Mouse (Mus musculus) forelimb bud, embryonic 11.5 days (tissue): ENCODE data around the gene Arid5b.

Source experiments
- DNase-seq: peaks from one replicate; pipeline ENCODE4 v3.0.0-alpha.2; 2012; ENCODE audit warnings: low read depth, low spot score

Arid5b gene

DNA sequence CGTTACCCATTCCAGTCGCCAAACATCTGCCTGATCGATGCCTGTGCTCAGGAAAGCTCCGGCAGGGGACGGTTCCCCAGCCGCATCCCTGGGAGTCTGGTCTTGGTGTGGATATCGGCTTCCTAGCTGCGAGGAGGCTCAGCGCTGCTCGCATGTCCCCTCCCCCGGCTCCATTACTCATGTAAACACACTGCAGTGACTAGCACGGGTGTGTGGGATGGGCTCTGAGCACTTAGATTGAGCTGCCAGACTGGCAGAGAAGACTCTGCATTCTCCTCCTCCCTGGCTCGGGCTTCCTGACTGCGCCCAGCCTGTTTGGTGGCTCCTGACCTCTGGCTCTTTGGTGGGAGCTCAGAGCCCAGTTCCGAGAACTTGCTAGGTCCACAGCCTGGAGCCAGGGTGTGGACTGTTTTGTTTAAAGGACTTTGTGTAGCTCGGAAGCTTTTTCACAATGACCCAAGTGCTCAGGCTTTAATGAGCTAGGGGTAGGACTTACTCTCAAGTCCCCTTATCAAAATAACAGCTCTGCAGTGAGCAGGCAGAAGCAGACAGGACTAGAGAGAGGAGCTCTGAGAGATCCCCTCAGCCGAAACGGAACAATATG is 142.0 kb downstream of the Arid5b start:
- DNase-seq = peak; percentile 58

DNA sequence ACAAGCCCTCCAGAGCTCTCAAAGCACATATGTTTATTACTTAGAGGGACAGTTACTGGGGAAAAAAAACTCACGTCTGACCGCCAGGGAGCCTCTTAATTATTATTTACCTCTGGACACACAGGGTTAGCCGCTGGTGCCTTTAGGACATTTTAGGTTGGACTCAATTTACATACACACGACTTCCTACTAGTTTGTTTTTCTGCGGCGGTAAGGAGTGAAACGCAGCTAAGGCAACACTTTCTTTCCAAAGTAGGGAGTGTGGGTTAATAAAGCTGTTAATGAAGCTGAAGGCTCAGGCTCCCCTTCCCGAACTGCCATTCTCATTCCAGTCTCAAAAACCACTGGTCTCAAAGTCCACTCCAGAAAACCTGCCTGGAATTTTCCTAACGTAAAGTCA is 142.5 kb downstream of the Arid5b start:
- no peak for DNase-seq

DNA sequence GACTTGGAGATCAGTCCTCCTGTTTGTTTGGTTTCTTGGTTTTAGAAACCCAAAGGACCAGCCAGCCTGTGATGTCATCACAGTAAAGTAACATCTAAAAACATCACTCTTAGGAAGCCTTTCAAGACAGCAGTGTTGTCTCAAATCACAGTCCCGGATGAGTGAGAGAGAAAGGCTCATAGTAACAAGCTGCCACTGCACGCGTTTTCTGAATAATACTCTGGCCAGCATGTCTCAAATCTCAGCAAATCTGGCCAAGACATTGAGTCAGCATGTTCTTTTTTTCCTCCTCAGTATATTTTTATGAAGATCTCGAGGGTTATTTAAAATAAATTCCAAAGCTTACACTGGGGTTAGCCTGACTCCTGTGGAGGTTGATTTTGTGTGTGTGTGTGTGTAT is 143.1 kb downstream of the Arid5b start:
- DNase-seq = no peak

DNA sequence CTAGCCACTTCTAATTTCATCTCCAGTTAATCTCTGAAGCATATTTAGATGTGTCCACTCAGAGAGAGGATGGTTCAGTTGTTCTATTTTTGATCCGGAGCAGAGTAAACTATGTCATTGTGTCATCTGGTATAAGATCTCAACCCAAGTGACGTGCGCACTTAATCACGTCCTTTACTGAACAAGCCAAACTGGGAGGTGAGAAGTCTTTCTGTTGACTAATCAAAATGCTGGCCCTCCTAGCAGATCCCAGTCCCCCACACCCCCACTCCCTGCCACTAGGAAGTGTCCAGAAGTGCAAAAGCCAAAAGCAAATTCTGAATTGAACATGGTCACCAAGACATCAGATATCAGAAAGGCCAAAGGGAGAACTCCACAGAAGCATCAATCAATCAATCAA is 144.0 kb downstream of the Arid5b start:
- DNase-seq = no peak

DNA sequence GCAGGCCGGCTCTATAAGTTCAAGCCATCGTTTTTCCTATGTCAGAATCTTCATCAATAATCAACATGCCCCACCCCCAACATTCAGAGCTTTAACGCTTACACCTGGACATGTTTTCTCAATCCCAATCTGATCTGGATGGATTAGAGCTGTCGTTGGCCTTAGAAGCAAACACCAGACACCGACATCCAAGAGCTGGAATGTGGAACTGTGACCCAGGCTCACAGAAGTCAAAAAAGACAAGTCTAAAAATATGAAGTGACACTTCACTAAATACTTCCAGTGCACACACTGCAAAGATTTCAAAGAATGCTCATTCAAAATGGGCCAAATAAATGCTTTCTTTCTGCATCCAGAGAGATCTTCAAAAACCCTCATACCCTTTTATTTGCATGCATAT is 144.5 kb downstream of the Arid5b start:
- no peak for DNase-seq

DNA sequence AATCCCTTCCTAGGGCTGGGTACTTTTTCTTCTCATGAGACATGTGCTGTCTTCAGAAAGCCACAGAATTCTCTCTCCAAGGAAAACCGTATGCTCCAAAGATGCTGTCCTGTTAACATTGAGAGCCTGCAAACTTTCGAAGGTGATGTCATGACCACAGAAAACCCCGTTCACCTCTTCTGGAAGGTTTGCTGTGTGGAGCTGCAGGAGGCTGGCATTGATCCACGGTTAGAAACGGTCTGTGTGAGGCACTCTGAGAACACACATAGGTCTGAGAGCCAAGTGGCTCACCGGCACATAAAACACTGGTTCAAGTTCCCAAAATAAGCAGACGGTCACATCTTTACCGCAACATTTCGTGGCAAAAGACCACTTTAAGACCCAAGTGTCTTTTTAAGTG is 145.9 kb downstream of the Arid5b start:
- DNase-seq = no peak

DNA sequence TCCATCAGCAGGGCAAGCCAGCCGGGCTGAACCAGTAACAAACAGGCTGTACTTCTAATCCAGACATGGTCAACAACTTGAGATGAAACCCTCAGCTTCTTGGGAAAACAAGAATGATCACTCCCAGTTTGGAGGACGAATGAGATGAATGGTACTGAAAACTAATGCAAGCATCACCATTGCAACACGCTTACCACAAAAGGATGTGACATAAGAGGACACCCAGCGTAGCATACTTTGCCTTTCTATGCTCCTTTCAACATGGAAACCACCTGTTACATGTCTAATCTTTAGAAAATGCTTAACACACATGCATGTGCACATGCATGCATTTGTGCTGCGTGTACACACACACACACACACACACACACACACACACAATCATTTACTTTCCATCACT is 146.4 kb downstream of the Arid5b start:
- no peak for DNase-seq

DNA sequence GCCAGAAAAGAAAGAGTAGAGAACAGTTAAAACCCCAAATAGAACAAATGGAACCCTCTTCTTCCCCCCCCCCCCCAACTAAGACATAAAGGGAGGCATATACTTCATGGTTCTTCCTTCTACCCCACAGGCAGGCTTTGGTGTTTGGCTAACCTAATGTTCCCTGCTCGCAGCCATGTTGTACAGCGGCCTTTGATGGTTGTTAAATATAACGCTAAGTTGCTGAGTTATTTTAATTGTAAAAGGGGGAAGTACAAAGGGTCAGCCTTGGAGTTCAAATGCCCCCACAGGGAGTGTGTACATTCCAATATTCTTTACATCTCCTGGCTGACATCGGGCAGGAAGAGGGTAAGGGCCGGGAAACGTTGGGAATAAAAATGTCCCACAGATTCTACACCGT is 148.9 kb downstream of the Arid5b start:
- no peak for DNase-seq

DNA sequence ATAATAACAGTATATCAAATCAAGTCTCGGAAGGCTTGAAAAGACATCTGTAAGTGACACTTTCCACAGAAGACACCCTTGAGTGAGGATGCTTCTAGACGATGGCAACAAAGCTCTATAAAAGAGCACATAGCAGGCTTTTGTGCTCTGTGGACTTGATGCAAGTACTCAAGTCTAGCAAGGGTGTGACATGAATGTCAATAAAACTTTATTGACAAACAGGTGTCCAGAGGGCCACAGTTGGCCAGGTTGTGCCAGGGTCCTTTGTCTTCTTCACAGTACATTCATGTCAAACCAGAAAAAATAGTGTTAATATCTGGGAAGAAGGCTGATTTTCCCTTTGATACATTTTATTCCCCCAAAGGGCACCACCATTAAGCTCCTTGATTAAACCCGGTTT is 149.5 kb downstream of the Arid5b start:
- no peak for DNase-seq

DNA sequence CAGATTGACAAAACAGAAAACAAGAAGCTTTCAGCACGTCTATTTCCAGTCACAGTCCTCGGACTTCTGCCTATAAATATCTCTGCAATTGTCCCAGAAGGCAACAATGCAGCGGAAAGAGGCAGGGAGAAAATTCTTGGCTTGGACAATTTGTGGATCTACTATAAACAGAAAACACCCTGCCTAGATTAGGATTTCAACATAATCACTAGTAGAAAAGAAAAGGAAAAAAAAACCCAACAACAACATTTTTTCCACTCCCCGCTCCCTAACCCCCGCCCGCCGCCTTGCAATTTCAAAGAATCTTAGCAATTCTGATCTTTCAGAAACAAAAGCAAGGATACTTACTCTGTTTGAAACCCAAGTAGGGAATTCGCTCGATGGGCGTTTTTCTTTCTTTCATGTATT is 150.1 kb downstream of the Arid5b start:
- DNase-seq = no peak

DNA sequence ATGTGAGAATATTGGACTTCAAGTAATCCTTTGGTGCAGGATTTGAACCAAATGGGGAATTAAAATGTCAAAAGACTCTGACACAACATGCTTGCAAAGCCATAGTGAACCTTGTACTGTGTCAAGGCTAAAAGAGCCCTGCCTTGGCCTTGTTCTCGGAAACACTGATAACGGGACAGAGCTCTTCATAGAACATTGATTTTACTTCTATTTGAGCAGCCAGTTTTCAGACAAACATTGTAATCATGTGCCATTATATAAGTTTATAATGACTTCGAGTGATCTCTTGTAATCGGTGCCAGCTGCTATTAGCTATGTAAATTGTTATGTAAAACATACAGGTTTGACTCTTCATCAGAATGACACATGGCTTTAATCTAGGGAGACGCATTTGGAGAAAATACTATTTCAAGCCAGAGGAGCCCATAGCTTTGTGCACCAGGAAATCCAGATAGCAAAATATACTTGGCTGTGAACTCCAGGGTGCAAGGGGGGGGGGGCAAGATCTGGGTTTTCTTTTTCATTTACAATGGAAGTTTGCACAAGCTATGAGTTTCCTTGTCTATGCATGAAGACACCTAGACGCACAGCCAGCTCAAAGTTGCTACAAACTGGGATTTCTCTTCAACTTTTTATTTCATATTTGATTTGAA is 150.8 kb downstream of the Arid5b start:
- no peak for DNase-seq

DNA sequence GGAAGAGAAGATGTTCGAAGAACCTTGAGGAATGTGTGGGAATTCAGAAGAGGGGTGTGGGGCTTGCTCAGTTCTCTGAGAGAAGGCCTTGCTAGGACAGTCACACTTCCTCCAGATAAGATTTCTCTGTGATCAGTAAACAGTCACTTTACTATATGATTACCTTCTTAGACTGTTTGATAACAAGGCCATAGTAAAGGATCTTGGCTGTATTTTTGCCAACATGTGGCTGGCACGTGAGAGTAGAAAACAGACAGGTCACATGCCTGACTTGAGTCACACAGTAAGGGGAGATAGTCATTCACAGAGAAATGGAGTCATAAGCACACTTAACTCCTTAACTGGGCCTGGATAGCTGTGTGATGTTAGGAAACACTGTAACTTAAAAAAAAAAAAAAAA is 151.4 kb downstream of the Arid5b start:
- no peak for DNase-seq

DNA sequence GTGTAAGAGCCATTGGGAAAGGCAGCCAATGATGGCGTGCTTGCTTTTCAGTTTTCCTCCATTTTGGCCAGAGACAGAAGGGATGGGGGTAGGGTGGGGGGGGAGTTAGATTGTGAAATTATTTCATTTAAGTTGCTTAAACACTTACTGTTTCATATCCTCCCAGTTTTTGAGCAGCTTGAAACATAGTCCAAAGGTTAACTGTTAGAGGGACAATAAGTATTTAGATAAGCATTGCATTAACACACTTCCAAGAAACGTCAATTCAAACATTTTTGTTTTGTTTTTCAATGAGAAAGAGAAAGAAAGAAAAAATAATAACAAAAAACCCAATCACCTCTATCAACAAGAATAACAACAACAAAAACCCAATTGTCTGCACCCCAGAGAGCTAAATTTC is 152.0 kb downstream of the Arid5b start:
- no peak for DNase-seq

DNA sequence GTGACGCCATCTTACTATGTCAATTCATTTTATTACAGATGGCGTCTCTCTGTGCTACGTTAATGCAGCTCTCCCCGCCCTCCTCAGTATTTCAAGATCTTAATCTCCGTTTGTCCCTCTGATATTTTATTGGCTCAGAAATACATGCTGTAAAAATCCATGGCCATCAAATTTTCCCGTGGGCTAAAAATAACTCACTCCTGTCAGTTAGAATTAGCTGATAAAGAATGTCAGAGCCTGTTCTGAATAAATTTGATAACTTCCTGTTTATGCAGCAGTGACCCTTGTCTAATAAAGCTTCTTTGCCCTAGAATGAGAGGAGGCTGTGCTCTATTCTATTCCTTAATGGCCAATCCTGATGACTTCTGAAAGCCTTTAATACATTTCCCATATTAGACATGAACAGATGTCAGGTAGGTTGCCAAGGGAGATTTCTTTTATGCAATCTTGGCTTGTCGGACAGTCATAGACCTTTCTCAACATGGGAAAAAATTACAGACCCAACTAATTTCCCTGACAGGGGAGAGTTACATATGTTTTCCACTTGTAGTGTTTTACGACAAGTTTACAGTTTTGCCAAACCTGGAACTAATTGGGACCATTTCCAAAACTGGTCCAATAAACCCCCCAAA is 152.5 kb downstream of the Arid5b start:
- DNase-seq = peak; percentile 80

DNA sequence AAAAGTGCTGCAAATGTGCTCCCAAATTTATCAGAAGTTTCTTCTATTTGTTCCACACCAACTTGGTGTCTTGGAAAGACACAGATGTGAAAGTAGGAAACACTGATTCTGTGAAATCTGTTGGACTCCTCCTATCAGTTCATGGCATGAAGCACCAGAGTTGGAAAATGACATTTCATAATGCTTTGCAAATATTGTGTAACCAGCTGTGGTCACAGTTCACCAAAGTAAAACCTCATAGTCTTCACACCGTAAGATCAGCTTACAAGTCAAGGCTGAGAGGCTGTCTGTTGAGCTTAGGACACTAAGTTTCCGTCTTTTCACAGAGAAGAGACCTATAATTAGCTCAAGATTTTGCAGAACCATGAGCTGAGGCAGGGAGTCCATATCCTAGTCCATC is 153.6 kb downstream of the Arid5b start:
- no peak for DNase-seq

DNA sequence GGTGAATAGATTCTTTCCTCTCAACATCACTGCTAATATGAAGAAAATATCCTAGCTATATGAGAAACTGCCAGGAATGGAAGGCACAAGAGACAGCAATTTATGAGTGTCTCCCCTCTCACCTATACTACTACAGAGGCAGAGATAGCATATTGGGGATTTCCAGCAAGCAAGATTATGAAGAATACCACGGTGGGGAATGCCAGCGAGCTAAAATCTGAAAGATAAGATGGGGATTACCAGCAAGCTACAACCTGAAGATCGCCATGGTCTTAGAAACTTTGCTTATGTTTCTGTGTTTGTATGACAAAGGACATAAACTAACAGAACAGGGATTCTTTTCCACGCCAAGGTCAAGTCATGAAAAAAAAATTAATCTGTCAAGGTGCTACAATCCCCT is 155.1 kb downstream of the Arid5b start:
- no peak for DNase-seq

DNA sequence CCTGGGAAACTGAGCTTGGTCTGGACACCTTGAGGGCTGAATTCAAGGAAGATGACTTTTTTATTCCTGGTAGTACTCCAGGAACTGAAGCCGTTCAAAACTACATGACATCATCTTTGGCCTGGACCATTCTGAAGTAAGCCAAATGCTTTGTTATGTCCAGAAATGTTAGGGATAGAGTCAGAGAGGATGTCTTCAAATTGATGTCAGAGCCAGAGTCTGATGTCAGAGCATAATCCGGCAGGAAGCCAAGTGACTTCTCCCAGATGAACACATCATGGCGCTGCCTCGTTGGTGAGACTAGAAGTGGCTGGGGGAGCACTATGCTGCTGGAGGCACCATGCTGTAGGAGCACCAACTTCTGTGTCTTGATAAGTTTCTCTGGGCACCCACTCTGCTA is 156.6 kb downstream of the Arid5b start:
- no peak for DNase-seq

DNA sequence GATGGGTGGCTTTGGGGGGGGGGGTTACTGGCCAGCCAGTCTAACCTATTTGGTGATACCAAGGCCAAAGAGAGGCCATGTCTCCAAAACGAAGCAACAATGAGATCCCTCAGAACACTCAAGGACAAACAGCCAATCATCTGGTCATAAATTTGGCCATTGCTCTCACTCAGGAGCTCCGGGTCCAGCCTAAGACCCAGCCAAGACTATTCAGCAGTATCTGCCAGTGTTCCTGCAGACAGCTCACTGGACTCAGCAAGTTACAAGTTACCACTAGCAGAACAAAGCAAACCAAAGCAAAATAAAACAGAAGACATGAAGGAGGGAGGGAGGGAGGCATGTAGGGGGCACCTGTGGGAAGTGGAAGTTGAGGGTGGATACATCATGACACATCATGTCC is 157.3 kb downstream of the Arid5b start:
- no peak for DNase-seq

DNA sequence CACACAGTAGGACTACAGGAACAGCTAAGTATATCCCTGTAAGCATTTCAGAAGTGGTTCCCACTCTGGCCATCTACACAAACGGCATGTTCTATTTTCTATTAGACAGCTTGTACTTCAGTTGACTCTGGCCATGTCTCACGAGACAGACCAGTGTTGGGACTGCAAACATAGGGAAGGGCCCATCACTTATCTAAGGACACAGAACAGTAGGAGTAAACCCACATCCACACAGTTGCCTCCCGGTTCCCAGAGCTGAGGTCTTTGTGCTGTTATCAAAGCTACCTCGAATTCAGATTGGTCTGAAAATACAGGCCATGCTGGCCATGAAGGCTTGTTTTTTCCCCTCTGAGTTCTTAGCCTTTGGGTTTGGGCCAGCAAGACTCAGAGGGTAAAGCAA is 158.5 kb downstream of the Arid5b start:
- no peak for DNase-seq

DNA sequence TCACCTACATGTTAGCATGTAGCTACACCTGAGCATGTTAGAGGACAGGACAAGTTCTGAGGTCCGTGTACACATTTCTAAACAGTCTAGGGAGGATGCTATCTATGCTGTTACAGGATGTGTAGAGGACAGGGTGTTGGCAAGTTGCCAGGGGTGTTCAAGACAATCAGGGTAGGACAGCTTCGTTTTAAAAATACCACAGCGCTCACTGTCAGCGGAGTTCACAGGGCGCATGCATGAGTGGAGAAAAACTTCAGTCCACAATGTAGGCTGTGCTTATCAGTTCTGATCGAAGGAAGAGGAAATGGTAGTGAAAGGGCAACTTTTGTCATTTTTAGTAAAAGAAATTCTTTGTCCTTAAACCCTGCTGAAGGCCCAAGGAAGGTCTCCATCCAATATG is 159.3 kb downstream of the Arid5b start:
- DNase-seq = no peak

DNA sequence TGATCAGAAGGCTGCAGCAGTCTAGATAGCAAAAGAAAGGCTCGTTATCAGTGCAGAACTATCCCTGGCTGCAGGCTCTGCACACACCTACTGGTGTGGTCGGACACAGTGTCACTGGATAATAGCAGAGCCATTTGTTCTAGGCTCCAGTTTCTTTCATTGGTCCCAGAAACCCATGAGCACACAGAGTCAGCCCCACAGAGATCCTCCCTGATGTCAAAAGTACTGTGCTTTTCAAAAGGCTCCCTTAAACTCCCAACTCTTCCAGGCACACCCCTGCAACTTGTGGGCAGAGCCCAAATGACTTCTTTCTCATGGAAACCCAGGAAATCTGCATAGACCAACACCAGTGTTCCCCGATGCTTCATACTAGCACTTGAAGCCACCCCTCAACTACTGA is 163.6 kb downstream of the Arid5b start:
- DNase-seq = no peak

DNA sequence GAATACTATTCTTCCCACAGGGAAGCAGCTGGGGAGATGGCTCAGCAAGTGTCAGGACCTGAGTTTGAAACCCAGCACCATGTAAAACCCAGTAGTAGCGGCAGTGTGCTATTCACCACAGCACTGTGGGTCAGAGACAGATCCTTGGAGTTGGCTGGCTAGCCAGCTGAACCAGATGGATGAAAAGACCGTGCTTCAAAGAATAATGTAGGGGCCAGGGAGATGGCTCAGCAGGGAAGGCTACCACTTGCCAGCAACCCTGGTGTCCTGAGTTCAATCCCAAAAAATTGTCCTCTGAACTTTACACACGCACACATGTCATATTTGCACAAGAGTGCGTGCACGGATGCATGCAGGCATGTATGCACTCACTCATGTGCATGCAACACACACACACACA is 164.9 kb downstream of the Arid5b start:
- no peak for DNase-seq

DNA sequence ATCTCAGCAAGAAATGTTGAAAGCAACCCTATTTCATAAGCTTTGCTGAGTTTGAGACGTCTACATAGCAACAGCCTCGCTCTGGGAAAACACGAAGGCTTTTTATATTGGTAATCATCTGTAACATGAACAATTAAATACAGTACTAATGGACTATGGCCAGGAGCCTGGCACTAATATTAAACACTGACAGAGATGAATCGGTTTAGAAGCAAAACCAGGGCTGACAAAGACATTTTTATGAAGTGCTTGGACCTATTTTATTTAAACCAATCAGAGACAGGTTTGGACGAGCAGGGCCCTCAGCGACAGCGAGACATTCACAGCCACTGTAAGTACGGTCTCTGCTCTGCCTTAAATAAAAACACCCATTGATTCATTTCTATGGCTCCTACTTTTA is 165.6 kb downstream of the Arid5b start:
- peak; percentile 52 for DNase-seq

DNA sequence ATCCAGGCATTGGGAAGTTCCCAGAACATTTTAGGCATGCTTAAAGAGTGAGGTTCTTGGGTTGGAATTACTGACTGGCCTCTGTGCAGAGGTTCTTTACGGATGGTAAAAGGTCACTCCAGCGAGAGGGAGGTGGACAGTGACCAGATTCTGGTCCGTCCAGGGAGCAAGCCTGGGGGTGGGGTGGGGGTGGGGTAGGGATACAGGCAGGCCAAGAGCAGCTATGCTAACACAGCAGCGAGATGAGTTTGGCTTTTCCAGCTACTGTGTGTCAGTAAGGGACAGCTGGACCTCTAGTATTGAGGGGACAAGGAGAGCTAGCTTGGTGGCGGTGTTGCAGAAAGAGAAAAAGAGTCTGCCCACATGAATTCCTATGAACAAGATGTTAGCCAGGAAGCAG is 167.9 kb downstream of the Arid5b start:
- DNase-seq = no peak
